Mouse (Mus musculus) heart, postnatal 14 days (tissue): ENCODE data around the gene Atf7ip2. TPM values are rescaled to one million over a fixed set of nuclear protein-coding genes. Genes with fewer than 3 reads are reported as not detected.

ENCODE experiments used
- DNase-seq, 2 experiments: peaks; one replicate each; pipeline ENCODE4 v3.0.0; 2021 to 2022
- intact Hi-C: fragments of 180-260 bp; cut with DNase I; formaldehyde crosslinking; loops from one replicate; pipeline ENCODE4 v1.15.1; 2025
- microRNA-seq, 2 experiments: library from miRNA; unstranded; fragments of <30 nt; microRNA quantifications; one replicate each; pipeline ENCODE4 v1.2.0; 2021 to 2022
- total RNA-seq, 2 experiments: library from RNA; stranded (reverse); gene quantifications; 2 replicates each; pipeline ENCODE4 v1.2.3; 2021

Atf7ip2 gene
- total RNA-seq, 2 experiments from 2014 or later = not detected

DNA sequence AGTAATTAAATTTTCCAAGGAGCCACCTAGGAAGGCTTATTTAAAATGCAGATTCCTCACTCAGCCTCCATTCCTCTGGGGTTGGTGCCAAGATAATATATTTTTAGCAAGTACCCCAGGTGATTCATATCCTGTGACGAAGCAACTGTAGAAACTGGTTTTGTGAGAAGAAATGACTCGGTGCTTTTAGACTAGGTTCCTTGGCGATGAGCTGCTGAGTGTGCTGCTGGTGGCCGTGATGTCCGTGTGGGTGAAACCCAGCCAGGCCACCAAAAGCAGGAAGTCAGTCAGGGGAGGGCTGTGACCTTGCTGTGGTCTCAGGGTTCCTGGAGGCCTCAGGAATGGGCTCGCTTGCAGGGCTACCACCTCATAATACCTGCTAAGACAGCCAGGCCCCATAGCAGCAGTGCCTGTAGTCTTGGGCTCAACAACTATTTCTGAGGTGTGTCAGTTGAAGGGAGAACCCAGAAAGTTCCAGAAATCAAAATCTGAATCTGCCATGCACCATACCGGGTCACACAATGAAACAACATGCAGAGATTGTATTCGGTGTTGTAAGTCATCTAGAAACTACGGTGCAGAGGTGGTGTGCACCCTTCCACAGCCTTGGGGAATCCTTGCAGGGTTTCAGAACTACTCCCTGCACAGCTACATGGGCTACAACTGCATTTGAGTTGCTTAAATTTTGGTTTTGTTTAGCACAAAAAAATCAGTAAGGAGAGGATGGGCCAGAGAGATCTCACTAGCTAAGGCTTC is 94.2 kb downstream of the Atf7ip2 start:
- intact Hi-C loops = no loop called here
- no peak for DNase-seq

DNA sequence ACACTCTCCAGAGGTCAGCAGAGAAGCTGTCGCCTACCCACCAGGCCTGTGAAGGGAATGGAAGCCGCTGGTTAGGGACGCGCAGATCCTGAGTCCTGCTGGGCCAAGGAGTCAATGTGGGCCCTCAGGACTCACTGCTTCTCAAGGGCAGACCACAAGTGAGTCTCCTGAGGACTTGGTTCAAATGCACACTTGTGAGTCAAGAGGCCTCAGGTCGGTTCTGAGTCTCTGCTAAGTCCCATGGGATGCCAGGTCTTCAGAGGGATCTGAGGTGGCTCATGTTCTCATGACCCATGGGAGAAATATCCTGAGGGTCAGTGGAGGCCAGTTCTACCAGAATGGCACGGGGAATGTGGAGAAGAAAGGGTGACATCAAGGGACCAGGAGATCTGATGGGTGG is 95.6 kb downstream of the Atf7ip2 start:
- intact Hi-C loops = no loop called here

DNA sequence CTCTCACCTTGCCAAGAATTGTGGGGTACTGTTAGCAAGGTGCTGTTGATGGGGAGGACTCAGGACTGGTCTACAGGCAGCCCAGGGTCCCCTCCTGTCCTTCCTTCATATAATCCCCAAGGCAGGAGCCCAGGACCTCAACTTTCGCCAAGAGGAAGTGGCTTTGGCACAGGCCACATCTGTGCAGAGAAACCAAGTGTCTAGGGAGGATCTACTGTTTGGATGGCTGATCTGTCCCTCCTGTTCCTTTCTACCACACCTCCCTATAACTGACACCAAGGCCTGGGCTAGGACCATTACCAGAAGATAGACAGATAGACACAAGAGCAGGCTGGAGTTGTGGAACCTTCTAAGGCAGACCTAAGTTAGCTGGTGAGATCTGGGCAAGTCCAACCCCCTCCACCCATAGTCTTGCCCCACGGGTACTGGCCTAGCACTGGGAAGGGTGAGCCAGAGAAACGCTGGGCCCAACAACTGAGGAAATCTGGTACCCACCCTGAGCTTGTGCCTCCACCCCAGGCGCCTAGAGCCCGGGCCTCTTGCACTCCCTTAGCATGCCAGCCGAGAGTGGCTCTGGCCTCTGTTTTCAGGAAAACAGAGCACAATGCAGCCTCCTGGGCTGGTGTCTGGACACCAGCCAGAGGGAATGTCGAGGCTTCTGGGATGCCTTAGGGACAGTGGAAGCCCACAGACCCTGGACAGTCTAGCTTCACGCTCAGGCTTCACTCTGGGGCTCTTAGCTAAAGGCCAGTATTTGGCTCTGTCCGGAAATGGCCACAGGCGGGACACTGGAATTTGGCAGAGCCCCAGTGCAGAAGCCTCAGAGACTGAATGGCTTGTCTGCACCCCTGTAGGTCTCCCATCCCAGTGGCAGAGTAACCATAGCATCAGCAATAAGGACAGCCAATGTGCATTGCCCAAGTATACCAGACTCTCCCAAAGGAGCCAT is 105.5 kb downstream of the Atf7ip2 start:
- peak; percentile 38 to 40 for DNase-seq
- intact Hi-C loops = no loop called here

More for the DNA sequence above, 95.6 kb downstream of the Atf7ip2 start:
- no peak for DNase-seq

DNA sequence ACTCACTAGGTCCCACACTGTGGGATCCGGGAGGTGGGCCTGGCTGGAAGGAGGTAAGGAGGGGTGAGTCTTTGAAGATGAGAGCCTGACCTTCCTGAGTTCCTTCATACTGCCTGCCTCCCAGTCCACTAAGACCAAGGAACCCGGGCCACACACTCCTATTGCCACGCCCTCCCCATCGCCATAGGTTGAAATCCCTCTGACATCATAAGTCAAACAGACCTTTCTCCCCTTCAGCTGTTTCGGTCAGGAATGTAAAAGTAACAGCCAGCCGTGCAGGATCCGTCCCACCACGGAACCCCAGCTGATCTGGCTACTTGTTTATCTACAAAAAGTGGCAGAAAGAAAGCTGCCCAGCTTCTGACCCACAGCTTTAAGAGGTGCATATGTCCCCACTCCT is 107.1 kb downstream of the Atf7ip2 start:
- intact Hi-C loops = no loop called here
- DNase-seq = no peak

DNA sequence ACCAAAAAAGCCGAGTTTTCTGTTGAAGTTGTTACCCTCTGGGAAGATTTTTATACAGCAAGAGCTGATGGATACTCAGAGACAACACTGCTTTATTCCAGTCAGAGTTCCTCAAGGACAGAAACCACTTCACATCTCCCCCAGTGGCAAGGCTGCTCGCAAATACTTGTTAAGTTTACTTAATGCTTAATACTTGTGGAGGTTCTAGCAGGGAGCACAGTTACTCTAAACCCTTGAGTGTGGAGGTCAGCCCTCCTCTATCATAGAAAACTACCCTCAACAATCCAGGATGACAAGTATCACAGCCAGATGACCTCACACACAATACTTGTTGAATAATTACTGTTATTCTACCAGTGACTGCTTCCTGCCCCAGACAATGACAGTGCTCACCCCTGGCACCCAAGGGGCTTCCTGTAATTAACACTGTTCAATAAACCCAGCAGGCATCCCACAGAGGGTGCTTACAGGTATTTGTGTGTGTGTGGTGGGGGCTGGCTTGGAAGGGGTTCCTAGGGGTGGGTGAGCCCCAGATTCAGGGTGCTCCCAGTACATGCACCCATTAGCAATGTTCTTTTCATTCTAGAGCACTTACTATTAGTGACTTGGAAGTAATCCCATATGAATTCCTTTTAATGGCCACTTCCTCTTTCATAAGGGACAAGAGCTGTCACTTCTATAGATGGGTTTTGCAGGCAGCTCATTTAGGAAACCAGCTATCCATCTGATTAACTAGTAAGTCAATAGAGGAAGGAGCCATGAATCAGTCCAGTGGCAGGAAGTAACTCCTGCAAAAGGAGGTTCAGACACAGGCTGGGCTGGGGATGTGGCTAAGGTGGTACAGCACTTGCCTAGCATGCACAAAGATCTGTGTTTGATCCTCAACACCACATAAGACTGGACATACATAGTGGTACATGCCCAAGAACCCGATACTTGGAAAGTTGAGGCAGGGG is 108.0 kb downstream of the Atf7ip2 start:
- intact Hi-C loops = no loop called here
- DNase-seq = no peak

Small RNAs within 50 kb of the gene (microRNA-seq; reads per million reads assigned to microRNA genes)
- 0 reads per million in 2 experiments for gene Gm22932

Other genes with a start within 250 kb of the Atf7ip2 start
- under 1 TPM; 0.10 to 0.17 TPM for gene Grin2a, start 197.2 kb upstream of the Atf7ip2 start, total RNA-seq
- not detected for gene Rpl39l, start 22.5 kb upstream of the Atf7ip2 start, total RNA-seq
- gene Emp2, start 121.3 kb downstream of the Atf7ip2 start, total RNA-seq = 10 to 100 TPM; 40.6 to 46.0 TPM
- gene Tekt5, start 202.8 kb downstream of the Atf7ip2 start, total RNA-seq = under 1 TPM; 0.14 to 0.22 TPM
- gene Nubp1, start 219.2 kb downstream of the Atf7ip2 start, total RNA-seq = 1 to 10 TPM; 8.5 to 8.7 TPM